Mouse (Mus musculus) testis, adult 10 weeks (tissue): Measurements from ENCODE around the gene Adprh. TPM values are rescaled to one million over a fixed set of nuclear protein-coding genes. Genes with fewer than 3 reads are reported as not detected.

Source experiments
- polyA plus RNA-seq: library from polyadenylated mRNA; stranded (reverse); fragments of 350-450 nt; fragmentation: Illumina TruSeq; extraction: RNeasy Lipid Tissue Mini Kit (QIAGEN cat#74804); gene quantifications from one replicate; pipeline ENCODE4 v1.2.3, GENCODE M21; 2014; ENCODE audit warnings: low read depth, low replicate concordance

The Adprh gene
- polyA plus RNA-seq = 11.1 TPM

GRCm38 (mm10) chr16:38452442-38453202 lies at the start of gene Adprh:
TSS of gene Adprh (minus strand) at chr16:38452703.

GRCm38 (mm10) chr16:38455511-38456418 lies 3.3 kb upstream of the Adprh start, which contains the start of gene Cd80:
TSS of gene Cd80 (plus strand) at chr16:38455561.

GRCm38 (mm10) chr16:38432498-38433425 lies 19.7 kb downstream of the Adprh start, which contains the start of gene Pla1a:
TSS of gene Pla1a (minus strand) at chr16:38433145.

Other genes starting within 250 kb of the Adprh start
- gene Nr1i2, start 157.9 kb downstream of the Adprh start, polyA plus RNA-seq = 0.18 TPM
- 40.9 TPM for gene Maats1, start 110.6 kb downstream of the Adprh start, polyA plus RNA-seq
- gene Cox17, start 105.7 kb downstream of the Adprh start, polyA plus RNA-seq = 38.7 TPM
- not detected for gene Gm21987, start 105.7 kb downstream of the Adprh start, polyA plus RNA-seq
- 0.34 TPM for gene Popdc2, start 90.5 kb downstream of the Adprh start, polyA plus RNA-seq
- 1.7 TPM for gene Pla1a, start 19.6 kb downstream of the Adprh start, polyA plus RNA-seq
- 0.20 TPM for gene Cd80, start 2.9 kb upstream of the Adprh start, polyA plus RNA-seq
- gene Timmdc1, start 70.0 kb upstream of the Adprh start, polyA plus RNA-seq = 5.6 TPM
- gene Poglut1, start 97.6 kb upstream of the Adprh start, polyA plus RNA-seq = 6.6 TPM
- 23.9 TPM for gene Tmem39a, start 106.0 kb upstream of the Adprh start, polyA plus RNA-seq